Mouse (Mus musculus) lung, postnatal 0 days (tissue): ENCODE results near the gene Rad51b.

Experiments
- CTCF ChIP-seq: IDR thresholded peaks from 2 replicates; pipeline ENCODE4 v1.5.1; 2016; ENCODE audit warnings: antibody characterized with exemption, mild to moderate bottlenecking
- EP300 ChIP-seq: IDR thresholded peaks from 2 replicates; pipeline ENCODE4 v1.6.1; 2016; ENCODE audit warnings: antibody characterized with exemption, mild to moderate bottlenecking, control low read depth

- TF ChIP-seq CTCF (no peak), EP300 (no peak)
These were observed 191.6 kb downstream of the Rad51b start for GRCm38 (mm10) chr12:79488590-79489242.
